Mouse (Mus musculus) forebrain, postnatal 0 days (tissue): ENCODE data around the gene Nlgn1. TPM values are rescaled to one million over a fixed set of nuclear protein-coding genes. Genes with fewer than 3 reads are reported as not detected.

Experiments used
- ATAC-seq: fragments of 200-750 bp; cut with Nextera tagmentation; 2 replicates; pipeline ENCODE4 v1.8.0; 2017; ENCODE audit warnings: mild to moderate bottlenecking, moderate library complexity
- DNase-seq: peaks from one replicate; pipeline ENCODE4 v3.0.0-alpha.2; 2015
- H3K27ac ChIP-seq: fragments of 300-500 bp; sonication (generic); 2 replicates; pipeline ENCODE4 v1.5.1; 2014; ENCODE audit warnings: low read depth, mild to moderate bottlenecking, antibody characterized with exemption, low read length, moderate library complexity, mixed read lengths
- H3K27me3 ChIP-seq: fragments of 300-500 bp; sonication (generic); 2 replicates; pipeline ENCODE4 v1.6.1; 2014; ENCODE audit warnings: mild to moderate bottlenecking, low read length, mixed read lengths; ENCODE audit not compliant: insufficient read depth
- H3K36me3 ChIP-seq: fragments of 300-500 bp; sonication (generic); 2 replicates; pipeline ENCODE4 v1.6.1; 2014; ENCODE audit warnings: mild to moderate bottlenecking, moderate library complexity; ENCODE audit not compliant: insufficient read depth
- H3K4me1 ChIP-seq: fragments of 300-500 bp; sonication (generic); 2 replicates; pipeline ENCODE4 v1.6.1; 2014; ENCODE audit warnings: antibody characterized with exemption; ENCODE audit not compliant: insufficient read depth
- H3K4me2 ChIP-seq: fragments of 300-500 bp; sonication (generic); 2 replicates; pipeline ENCODE4 v1.6.1; 2014; ENCODE audit warnings: low read depth, mild to moderate bottlenecking, moderate library complexity
- H3K4me3 ChIP-seq: fragments of 300-500 bp; sonication (generic); 2 replicates; pipeline ENCODE4 v1.5.1; 2014; ENCODE audit warnings: low read depth, low read length, mixed read lengths
- H3K9ac ChIP-seq: fragments of 300-500 bp; sonication (generic); 2 replicates; pipeline ENCODE4 v1.6.1; 2014; ENCODE audit warnings: mild to moderate bottlenecking
- H3K9me3 ChIP-seq: fragments of 300-500 bp; sonication (generic); 2 replicates; pipeline ENCODE4 v1.6.1; 2016; ENCODE audit warnings: low read length
- CTCF ChIP-seq: sonication (generic); IDR thresholded peaks from 2 replicates; pipeline ENCODE4 v1.5.1; 2016; ENCODE audit warnings: antibody characterized with exemption, control low read depth, low read depth
- WGBS: fragments of 180-500 bp; shearing (Covaris S2); extraction: QIAGEN DNeasy Blood & Tissue Kit; methylation state at CpG from one replicate; pipeline ENCODE4 v1.1.7; 2014; 5-methylcytosine and 5-hydroxymethylcytosine counted together
- polyA plus RNA-seq: library from polyadenylated mRNA; unstranded; fragments of >200 nt; fragmentation: Nextera tagmentation; extraction: Ambion mirVana; gene quantifications from 2 replicates; pipeline ENCODE4 v1.2.1, GENCODE M21; 2015
- total RNA-seq: library from RNA; depleted of rRNA; stranded (reverse); fragments of >200 nt; gene quantifications from 2 replicates; pipeline ENCODE4 v1.2.3, GENCODE M21; 2014

Nlgn1 gene
- total and polyA plus RNA-seq, 2 experiments from 2014 or later = 33.6 to 95.2 TPM

DNA sequence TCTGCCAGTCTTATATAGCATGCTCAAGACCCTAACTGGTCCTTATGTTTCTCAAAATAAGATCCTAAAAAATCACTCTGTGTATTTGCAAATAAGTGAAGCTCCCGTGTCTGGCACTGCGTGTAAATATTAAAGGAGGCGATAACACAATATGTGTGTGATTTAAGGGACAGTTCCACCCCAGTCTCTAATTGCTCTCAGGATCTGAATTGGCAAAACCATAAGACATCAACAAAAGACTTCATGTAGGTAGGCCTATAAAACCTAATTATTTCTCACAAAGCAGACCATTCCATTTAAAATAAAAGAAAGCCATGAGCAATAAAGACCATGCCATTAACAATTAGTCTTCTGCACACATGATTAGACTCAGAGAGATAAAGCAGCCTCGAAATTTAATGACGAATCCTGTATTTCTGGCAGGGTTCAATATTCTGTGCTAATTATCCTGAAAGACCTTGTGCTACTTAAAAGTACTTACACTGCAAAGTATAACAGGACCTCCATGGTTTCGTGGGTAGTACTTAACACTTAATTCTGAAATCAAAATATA is 310.6 kb downstream of the Nlgn1 start:
- H3K4me2 ChIP-seq = no peak overlapping the region
- no peaks in the 10 kb centered on the region for H3K36me3 ChIP-seq
- no peak overlapping the region for H3K4me3 ChIP-seq
- H3K27me3 ChIP-seq = no peaks in the 10 kb centered on the region
- no peak for ATAC-seq
- WGBS = 31% methylated on average over 6 of the region's 6 CpGs
- no peak overlapping the region for H3K27ac ChIP-seq
- H3K4me1 ChIP-seq = no peaks in the 10 kb centered on the region
- no peak overlapping the region for H3K9ac ChIP-seq
- no peak for DNase-seq
- H3K9me3 ChIP-seq = no peaks in the 10 kb centered on the region
- no peak for TF ChIP-seq CTCF

DNA sequence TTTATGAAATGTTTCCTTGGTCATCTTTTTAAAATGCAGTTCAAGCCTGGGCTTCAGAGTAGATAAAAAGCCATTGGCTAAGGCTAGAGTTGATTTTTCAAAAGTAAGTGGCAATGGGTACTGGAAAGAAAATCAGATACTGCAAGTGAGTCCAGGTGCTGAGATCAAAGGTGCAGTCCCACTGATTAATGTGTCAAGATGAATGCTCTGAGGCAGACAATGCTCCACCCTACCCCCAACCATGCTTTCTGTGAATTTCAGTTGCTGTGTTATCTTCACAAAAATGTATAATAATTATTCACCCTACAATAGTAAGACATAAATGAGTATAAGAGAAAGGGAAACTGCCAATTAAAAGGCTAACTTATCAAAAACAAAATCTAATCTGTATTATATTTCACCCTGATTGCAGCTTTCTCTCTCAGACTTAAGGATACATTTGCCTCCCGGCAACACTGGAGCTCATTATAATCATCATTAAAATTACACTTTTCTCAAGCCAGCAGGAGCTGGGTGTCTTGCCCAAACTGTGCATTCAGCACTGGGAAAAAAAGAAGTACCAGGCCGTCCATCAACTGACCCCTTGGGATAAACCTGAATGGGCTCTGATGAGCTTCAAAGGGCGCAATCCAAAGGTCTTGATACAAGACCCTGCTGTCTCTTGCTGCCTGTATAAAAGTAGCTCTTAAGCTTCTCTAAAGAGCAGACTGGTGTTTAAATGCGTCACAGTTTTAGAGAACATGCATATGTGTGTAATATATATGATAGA is 320.8 kb downstream of the Nlgn1 start:
- peak; percentile 10 for DNase-seq
- H3K4me1 ChIP-seq = no peaks in the 10 kb centered on the region
- no peak overlapping the region for H3K4me2 ChIP-seq
- H3K4me3 ChIP-seq = no peak overlapping the region
- no peak for TF ChIP-seq CTCF
- no peak overlapping the region for H3K27ac ChIP-seq
- H3K27me3 ChIP-seq = no peaks in the 10 kb centered on the region
- H3K9ac ChIP-seq = no peak overlapping the region
- no peak for ATAC-seq
- no peaks in the 10 kb centered on the region for H3K36me3 ChIP-seq
- 23% methylated on average over 4 of the region's 4 CpGs for WGBS
- H3K9me3 ChIP-seq = no peaks in the 10 kb centered on the region

DNA sequence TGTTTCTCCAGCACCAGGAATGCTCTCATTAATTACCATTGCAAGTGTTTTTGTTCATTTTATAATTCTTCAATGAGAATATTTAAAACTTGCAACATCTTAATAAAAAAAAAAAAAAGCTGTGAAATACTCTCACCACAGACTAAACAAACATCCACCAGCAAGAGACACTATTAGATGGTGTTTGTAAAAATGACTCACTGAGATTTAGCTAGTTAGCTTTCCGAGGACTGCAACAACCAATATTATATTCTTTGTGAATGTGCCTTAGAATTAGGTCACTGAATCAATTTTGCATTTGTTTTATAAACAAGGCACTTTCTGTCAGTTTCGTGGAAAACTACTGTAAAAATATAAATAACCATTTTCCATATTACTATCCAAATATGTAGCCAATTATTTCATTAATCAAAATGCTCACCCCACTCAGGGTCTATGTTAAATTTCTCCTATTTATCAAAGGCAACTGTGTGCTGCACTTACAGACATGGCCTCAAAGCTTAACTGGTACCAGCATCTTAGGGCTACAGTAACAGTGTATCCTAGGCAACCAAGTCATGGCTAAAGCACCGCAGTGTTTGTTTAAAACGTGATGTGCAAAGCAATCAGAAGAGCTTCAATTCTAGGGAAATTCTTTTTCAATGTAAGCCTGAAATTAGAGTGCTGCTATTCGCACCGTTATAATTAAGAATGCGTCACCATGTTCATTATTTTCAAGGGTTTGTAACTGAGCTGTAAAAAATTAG is 329.2 kb downstream of the Nlgn1 start:
- no peak overlapping the region for H3K4me2 ChIP-seq
- no peaks in the 10 kb centered on the region for H3K27me3 ChIP-seq
- TF ChIP-seq CTCF = no peak
- peaks cover 6% of the 10 kb centered on the region; the same call in 1 of the 2 replicates for H3K4me1 ChIP-seq
- 0 out of 2 replicates have a peak overlapping the region, but pooled peaks have one; percentile 2 for H3K27ac ChIP-seq
- H3K9ac ChIP-seq = no peak overlapping the region
- 12% methylated on average over 7 of the region's 7 CpGs for WGBS
- peak; percentile 57 for DNase-seq
- ATAC-seq = peak; percentile 94
- H3K4me3 ChIP-seq = no peak overlapping the region
- H3K9me3 ChIP-seq = no peaks in the 10 kb centered on the region
- no peaks in the 10 kb centered on the region for H3K36me3 ChIP-seq

DNA sequence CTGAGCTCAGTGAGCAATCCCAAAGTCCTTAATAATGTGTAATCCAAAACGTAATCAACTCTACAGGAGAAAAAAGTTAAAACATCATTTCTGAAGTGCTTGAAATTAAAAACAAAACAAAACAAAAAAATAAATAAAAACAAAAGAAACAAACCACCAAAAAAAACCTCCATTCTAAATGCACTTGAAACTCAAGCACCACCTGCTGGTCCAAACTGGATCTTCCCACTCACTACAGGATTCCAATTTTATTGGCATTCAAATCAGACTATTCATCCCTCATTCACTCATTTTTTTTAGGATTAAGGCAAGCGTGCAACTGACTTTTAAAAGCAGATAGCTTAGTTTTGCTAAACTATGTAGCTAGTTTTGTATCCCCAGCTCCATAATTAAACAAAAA is 329.9 kb downstream of the Nlgn1 start:
- WGBS = 12% methylated on average over 2 of the region's 2 CpGs
- peak; percentile 57 for DNase-seq
- Histone ChIP-seq H3K4me1 (peaks cover 6% of the 10 kb centered on the region; the same call in 1 of the 2 replicates), H3K9me3 (no peaks in the 10 kb centered on the region), H3K27me3 (no peaks in the 10 kb centered on the region), H3K4me3 (no peak overlapping the region), H3K27ac (no peak overlapping the region), H3K4me2 (no peak overlapping the region), H3K9ac (no peak overlapping the region), H3K36me3 (no peaks in the 10 kb centered on the region)
- ATAC-seq = no peak
- TF ChIP-seq CTCF = peak; percentile 65

DNA sequence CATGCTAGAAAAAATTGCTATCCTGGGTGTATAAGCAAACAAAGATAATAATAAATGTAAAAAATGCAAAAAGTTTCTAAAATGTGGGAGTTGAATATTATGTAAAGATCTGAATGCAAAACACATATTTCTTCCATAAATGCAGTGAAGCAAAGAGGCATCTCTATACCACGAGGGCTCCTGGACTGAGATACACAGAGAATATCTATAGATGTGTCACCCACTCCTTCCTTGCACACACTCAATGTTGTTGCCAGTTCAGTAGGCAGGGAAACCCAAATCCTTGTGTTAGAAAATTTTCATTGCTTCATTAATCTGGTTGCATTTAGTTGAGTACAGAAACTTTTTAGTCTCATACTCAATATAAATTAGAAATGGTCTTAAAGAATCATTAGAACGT is 364.7 kb downstream of the Nlgn1 start:
- no peak overlapping the region for H3K9ac ChIP-seq
- no peaks in the 10 kb centered on the region for H3K36me3 ChIP-seq
- no peaks in the 10 kb centered on the region for H3K27me3 ChIP-seq
- no peak overlapping the region for H3K27ac ChIP-seq
- H3K4me3 ChIP-seq = no peak overlapping the region
- H3K4me1 ChIP-seq = no peaks in the 10 kb centered on the region
- 79% methylated on average over 2 of the region's 2 CpGs for WGBS
- no peak overlapping the region for H3K4me2 ChIP-seq
- no peak for TF ChIP-seq CTCF
- H3K9me3 ChIP-seq = no peaks in the 10 kb centered on the region
- no peak for ATAC-seq
- DNase-seq = no peak

DNA sequence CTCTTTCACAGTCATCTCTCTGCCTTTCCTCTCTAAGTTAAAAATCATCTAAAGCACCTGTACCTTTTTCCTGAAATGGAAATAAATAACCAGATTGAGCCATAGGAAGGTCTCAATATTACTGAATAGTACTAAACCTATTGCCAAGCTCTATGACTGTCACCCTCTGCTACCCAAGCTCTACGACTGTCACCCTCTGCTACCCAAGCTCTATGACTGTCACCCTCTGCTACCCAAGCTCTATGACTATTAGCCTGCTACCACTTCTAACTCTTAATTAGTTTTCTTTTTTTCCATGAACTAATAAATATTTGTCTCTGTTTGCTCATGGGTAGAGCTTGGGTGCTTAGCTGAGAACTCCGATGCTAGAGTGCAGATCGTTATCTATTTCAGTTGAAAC is 368.0 kb downstream of the Nlgn1 start:
- Histone ChIP-seq H3K36me3 (no peaks in the 10 kb centered on the region), H3K4me3 (no peak overlapping the region), H3K27ac (no peak overlapping the region), H3K9me3 (no peaks in the 10 kb centered on the region), H3K27me3 (no peaks in the 10 kb centered on the region), H3K4me2 (no peak overlapping the region), H3K4me1 (no peaks in the 10 kb centered on the region), H3K9ac (no peak overlapping the region)
- 78% methylated on average over 3 of the region's 3 CpGs for WGBS
- no peak for TF ChIP-seq CTCF
- ATAC-seq = no peak
- no peak for DNase-seq

DNA sequence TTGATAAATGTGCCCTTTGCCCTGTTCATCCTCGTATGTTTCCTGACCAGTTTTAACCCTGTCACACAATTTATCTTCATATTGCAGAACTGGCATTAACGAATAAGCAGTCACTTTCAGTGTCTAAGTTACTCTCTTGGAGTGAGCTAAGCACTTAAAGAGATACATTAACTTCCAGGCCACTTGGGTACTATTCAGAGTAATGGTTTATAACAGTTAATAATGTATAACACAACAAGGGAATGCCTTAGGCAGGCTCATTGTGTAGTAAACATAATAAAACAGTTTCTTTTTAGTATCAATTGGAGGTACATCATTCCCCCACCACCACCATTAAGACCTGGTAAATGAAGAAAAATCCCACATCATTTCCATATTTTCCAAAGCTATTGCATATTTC is 368.7 kb downstream of the Nlgn1 start:
- no peaks in the 10 kb centered on the region for H3K9me3 ChIP-seq
- no peak for DNase-seq
- no peak overlapping the region for H3K27ac ChIP-seq
- H3K4me2 ChIP-seq = no peak overlapping the region
- 83% methylated on average over 2 of the region's 2 CpGs for WGBS
- no peaks in the 10 kb centered on the region for H3K36me3 ChIP-seq
- TF ChIP-seq CTCF = no peak
- ATAC-seq = no peak
- H3K9ac ChIP-seq = no peak overlapping the region
- H3K27me3 ChIP-seq = no peaks in the 10 kb centered on the region
- no peak overlapping the region for H3K4me3 ChIP-seq
- no peaks in the 10 kb centered on the region for H3K4me1 ChIP-seq
